Mouse (Mus musculus): ENCODE data around the gene Shroom1. TPM values are rescaled to one million over a fixed set of nuclear protein-coding genes. Genes with fewer than 3 reads are reported as not detected.

The Shroom1 gene
- polyA plus RNA-seq, 1 experiment from 2014 or later: 1.3 TPM

DNA sequence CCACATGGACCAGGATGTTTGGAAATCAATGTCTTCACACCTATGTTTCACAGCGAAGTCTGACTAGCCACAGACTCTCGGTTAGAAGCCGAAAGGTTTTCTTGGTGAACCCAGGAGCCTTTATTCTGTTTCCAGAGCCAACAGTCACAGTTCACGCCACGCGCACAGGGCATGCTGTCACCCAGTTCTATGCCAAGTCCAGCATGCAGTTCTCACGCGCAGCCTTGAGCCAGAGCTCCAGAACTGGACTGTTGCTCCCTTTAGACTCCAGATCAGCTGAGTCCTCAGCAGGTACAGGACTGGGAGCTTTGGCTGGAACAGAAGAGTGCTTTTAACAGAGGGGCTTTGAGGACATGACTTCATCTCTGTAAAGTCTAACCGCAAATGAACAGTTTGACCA lies 4.6 kb upstream of the Shroom1 start:
- no peak overlapping the region for H3K4me2 ChIP-seq (ENCODE audit: low read depth, low read length)
- no peaks in the 10 kb centered on the region for H3K9me3 ChIP-seq (replicated peaks; ENCODE audit: control insufficient read depth, low read length)
- H3K4me1 ChIP-seq (ENCODE audit: control insufficient read depth, insufficient read depth, low read length): peaks cover 10% of the 10 kb centered on the region
- no peak overlapping the region for H3K9ac ChIP-seq (ENCODE audit: low read length)
- no peak overlapping the region for H3K27ac ChIP-seq (ENCODE audit: low read length)
- H3K36me3 ChIP-seq (ENCODE audit: control insufficient read depth, insufficient read depth): no peaks in the 10 kb centered on the region
- no peak overlapping the region for H3K4me3 ChIP-seq (ENCODE audit: low read length)
- no peak for ATAC-seq (replicated peaks; ENCODE audit: extremely low read depth, insufficient read depth, low FRiP score)
- H3K27me3 ChIP-seq (ENCODE audit: control insufficient read depth, insufficient read depth, low read length): no peaks in the 10 kb centered on the region
- WGBS: 92% methylated on average over 9 of the region's 9 CpGs

DNA sequence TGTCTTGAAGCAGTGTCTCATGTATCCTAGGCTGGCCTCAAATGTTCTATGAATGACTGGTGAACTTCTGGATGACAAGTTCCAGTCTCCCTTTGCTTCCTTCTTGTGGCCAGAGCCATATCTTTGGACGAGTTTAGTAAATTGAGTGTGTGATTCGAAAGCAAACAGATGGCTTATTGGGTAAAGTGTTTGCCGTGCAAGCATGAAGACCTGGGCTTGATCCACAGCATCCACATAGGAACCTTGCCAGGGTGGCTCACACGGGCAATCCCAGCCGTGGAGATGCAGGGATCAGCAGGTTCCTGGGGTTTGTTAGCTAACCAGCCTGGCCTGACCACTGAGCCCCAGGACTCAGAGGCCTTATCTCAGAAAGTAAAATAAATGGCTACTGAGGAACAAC lies 4.0 kb upstream of the Shroom1 start:
- H3K27ac ChIP-seq (ENCODE audit: low read length): no peak overlapping the region
- peaks cover 10% of the 10 kb centered on the region for H3K4me1 ChIP-seq (ENCODE audit: control insufficient read depth, insufficient read depth, low read length)
- no peak overlapping the region for H3K4me3 ChIP-seq (ENCODE audit: low read length)
- no peak for ATAC-seq (replicated peaks; ENCODE audit: extremely low read depth, insufficient read depth, low FRiP score)
- no peaks in the 10 kb centered on the region for H3K36me3 ChIP-seq (ENCODE audit: control insufficient read depth, insufficient read depth)
- H3K27me3 ChIP-seq (ENCODE audit: control insufficient read depth, insufficient read depth, low read length): 0 out of 2 replicates have a peak, but pooled peaks cover 2% of the 10 kb centered on the region
- H3K4me2 ChIP-seq (ENCODE audit: low read depth, low read length): no peak overlapping the region
- H3K9me3 ChIP-seq (replicated peaks; ENCODE audit: control insufficient read depth, low read length): no peaks in the 10 kb centered on the region
- WGBS: 80% methylated on average over 5 of the region's 5 CpGs
- H3K9ac ChIP-seq (ENCODE audit: low read length): no peak overlapping the region

DNA sequence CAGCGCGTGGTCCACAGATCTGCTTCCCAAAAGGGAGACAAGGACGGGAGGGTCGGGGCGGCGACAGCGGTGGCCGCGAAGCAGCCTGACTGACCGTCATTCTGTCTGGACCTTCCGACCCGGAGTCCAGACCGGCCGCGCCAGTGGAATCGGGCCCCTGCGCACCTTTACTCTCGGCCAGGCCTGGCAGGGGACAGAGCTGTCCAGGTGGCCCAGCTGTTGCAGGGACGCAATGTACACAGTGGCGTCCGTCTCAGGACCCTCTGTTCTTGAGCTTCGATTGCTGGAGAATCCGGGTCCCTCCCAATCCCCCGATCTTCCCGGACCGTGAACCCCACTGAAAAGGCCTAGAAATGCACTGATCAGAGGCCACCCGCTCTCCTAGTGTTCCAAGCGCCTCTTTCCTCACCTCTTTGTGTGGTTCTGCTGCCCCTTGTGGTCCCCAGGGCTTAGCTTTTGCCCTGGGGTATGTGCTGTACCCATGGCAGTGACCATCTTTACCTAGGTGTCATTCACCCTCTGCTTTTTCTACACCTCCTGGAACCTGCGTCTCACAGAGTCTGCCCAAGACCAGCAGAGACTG lies 458 bp downstream of the Shroom1 start:
- ATAC-seq (replicated peaks; ENCODE audit: extremely low read depth, insufficient read depth, low FRiP score): 0 out of 2 replicates have a peak, but pooled peaks have one; percentile 4
- Histone ChIP-seq H3K27ac (ENCODE audit: low read length) (no peak overlapping the region), H3K4me2 (ENCODE audit: low read depth, low read length) (peak overlapping the region; percentile 69), H3K4me1 (ENCODE audit: control insufficient read depth, insufficient read depth, low read length) (no peaks in the 10 kb centered on the region), H3K9me3 (replicated peaks; ENCODE audit: control insufficient read depth, low read length) (no peaks in the 10 kb centered on the region), H3K4me3 (ENCODE audit: low read length) (peak overlapping the region; percentile 56), H3K9ac (ENCODE audit: low read length) (peak overlapping the region; percentile 78), H3K36me3 (ENCODE audit: control insufficient read depth, insufficient read depth) (no peaks in the 10 kb centered on the region), H3K27me3 (ENCODE audit: control insufficient read depth, insufficient read depth, low read length) (peaks cover 17% of the 10 kb centered on the region)
- 8% methylated on average over 29 of the region's 29 CpGs for WGBS

DNA sequence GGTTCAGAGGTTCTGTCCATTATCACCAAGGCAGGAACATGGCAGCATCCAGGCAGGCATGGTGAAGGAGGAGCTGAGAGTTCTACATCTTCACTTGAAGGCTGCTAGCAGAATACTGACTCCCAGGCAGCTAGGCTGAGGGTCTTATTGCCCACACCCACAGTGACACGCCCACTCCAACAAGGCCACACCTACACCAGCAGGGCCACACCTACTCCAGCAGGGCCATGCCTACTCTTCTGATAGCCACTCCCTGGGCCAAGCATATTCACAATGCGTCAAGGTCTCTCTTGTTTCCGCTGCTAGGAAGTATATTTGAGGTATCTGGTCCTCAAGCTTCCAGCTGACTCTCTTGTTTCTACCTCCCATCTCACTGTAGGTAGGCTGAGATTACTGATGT lies 2.0 kb downstream of the Shroom1 start:
- H3K36me3 ChIP-seq (ENCODE audit: control insufficient read depth, insufficient read depth): no peaks in the 10 kb centered on the region
- H3K27ac ChIP-seq (ENCODE audit: low read length): no peak overlapping the region
- peaks cover 8% of the 10 kb centered on the region for H3K4me1 ChIP-seq (ENCODE audit: control insufficient read depth, insufficient read depth, low read length)
- no peak overlapping the region for H3K4me3 ChIP-seq (ENCODE audit: low read length)
- ATAC-seq (replicated peaks; ENCODE audit: extremely low read depth, insufficient read depth, low FRiP score): no peak
- no peak overlapping the region for H3K9ac ChIP-seq (ENCODE audit: low read length)
- peaks cover 30% of the 10 kb centered on the region for H3K27me3 ChIP-seq (ENCODE audit: control insufficient read depth, insufficient read depth, low read length)
- WGBS: 69% methylated on average over 3 of the region's 3 CpGs
- no peak overlapping the region for H3K4me2 ChIP-seq (ENCODE audit: low read depth, low read length)
- H3K9me3 ChIP-seq (replicated peaks; ENCODE audit: control insufficient read depth, low read length): no peaks in the 10 kb centered on the region

DNA sequence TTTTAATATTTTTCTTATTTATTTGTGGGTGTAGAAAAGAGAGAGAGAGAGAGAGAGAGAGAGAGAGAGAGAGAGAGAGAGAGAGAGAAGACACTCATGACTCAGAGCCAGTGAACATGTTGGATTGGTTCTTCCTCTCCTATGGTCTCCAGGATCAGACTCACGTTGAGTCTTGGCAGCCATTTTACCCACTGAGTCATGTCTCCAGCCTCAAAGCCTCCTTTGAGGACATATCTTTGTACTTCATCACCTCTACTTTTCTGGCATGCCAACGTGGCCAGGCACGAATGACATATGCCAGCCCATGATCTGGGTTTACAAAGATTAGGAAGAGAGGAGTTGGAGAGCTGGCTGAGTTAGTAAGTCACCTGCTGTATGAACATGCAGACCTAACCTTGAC lies 3.2 kb downstream of the Shroom1 start:
- H3K9ac ChIP-seq (ENCODE audit: low read length): no peak overlapping the region

DNA sequence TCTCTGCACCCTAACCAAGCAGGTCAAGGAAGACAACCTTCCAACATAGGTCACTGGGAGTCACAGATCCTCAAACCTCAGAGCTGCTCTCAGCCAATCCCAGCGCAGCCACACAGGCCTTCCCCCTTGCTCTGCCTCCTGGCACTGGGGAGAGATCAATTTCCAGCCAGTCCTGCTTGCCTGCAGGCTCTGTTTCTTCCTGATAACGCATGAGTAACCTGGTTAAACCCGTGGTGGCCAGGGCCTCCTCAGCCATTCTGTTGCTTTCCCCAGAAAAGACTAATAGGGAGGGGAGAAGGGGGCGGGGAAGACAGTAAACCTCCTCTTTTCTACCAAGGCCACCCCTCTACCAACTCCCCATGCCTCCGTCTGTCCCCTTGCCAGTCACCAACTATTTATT lies 4.7 kb downstream of the Shroom1 start:
- no peak overlapping the region for H3K9ac ChIP-seq (ENCODE audit: low read length)
- no peak overlapping the region for H3K4me3 ChIP-seq (ENCODE audit: low read length)
- no peak for ATAC-seq (replicated peaks; ENCODE audit: extremely low read depth, insufficient read depth, low FRiP score)
- no peak overlapping the region for H3K27ac ChIP-seq (ENCODE audit: low read length)
- WGBS: 49% methylated on average over 5 of the region's 5 CpGs
- H3K36me3 ChIP-seq (ENCODE audit: control insufficient read depth, insufficient read depth): no peaks in the 10 kb centered on the region
- peaks cover 54% of the 10 kb centered on the region for H3K27me3 ChIP-seq (ENCODE audit: control insufficient read depth, insufficient read depth, low read length)
- H3K9me3 ChIP-seq (replicated peaks; ENCODE audit: control insufficient read depth, low read length): peaks cover 3% of the 10 kb centered on the region; the same call in 1 of the 2 replicates
- no peak overlapping the region for H3K4me2 ChIP-seq (ENCODE audit: low read depth, low read length)
- H3K4me1 ChIP-seq (ENCODE audit: control insufficient read depth, insufficient read depth, low read length): peaks cover 12% of the 10 kb centered on the region

More for the DNA sequence above, 3.2 kb downstream of the Shroom1 start:
- Histone ChIP-seq H3K9me3 (replicated peaks; ENCODE audit: control insufficient read depth, low read length) (peaks cover 3% of the 10 kb centered on the region; the same call in 1 of the 2 replicates), H3K4me1 (ENCODE audit: control insufficient read depth, insufficient read depth, low read length) (peaks cover 8% of the 10 kb centered on the region), H3K27ac (ENCODE audit: low read length) (no peak overlapping the region), H3K36me3 (ENCODE audit: control insufficient read depth, insufficient read depth) (no peaks in the 10 kb centered on the region), H3K27me3 (ENCODE audit: control insufficient read depth, insufficient read depth, low read length) (peaks cover 42% of the 10 kb centered on the region), H3K4me2 (ENCODE audit: low read depth, low read length) (no peak overlapping the region), H3K4me3 (ENCODE audit: low read length) (no peak overlapping the region)
- 58% methylated on average over 3 of the region's 3 CpGs for WGBS
- no peak for ATAC-seq (replicated peaks; ENCODE audit: extremely low read depth, insufficient read depth, low FRiP score)

DNA sequence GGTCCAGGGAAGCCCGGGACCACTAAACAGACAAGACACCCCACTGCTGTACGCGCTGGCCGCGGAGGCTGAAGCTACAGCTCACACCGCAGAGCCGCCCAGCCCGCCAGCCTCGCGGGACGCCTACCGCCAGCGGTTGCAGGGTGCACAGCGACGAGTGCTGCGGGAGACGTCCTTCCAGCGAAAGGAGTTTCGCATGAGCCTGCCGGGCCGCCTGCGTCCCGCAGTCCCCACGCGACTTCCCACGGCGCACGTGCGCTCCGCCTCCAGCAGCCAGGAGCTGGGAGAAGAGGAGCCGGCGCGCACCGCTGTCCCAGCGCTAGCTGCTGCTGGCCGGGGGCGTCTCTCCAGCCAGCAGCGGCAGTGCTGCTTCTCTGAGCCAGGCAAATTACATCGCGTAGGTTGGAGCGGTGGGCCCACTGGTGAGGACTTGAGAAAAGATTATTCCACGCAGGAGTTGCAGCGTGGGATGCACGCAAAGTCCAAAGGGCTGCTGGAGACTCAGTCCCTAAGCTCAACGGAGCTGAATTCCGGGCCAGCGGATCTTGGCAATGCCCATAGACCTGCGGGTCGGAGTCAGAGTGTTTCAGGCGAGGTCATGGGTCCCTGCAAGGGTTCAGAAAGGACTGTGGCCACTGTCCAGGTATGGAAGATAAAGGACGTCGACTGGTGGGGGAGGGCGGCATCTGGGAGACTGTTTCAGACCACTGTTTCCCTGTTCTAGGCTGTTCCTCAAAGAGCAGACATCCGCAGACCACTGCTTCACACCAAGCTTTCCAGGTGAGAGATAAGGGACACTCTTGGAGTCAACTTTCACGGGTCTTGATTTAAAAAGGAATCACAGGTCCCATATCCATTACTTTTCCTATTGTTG lies 6.8 kb downstream of the Shroom1 start:
- H3K4me1 ChIP-seq (ENCODE audit: control insufficient read depth, insufficient read depth, low read length): peaks cover 12% of the 10 kb centered on the region
- peaks cover 3% of the 10 kb centered on the region; the same call in 1 of the 2 replicates for H3K9me3 ChIP-seq (replicated peaks; ENCODE audit: control insufficient read depth, low read length)
- peak overlapping the region; percentile 59 for H3K4me3 ChIP-seq (ENCODE audit: low read length)
- peak; percentile 28; the same call in 1 of the 2 replicates for ATAC-seq (replicated peaks; ENCODE audit: extremely low read depth, insufficient read depth, low FRiP score)
- H3K27me3 ChIP-seq (ENCODE audit: control insufficient read depth, insufficient read depth, low read length): peaks cover 49% of the 10 kb centered on the region
- no peak overlapping the region for H3K27ac ChIP-seq (ENCODE audit: low read length)
- peak overlapping the region; percentile 90 for H3K4me2 ChIP-seq (ENCODE audit: low read depth, low read length)
- H3K9ac ChIP-seq (ENCODE audit: low read length): peak overlapping the region; percentile 66
- 6% methylated on average over 55 of the region's 55 CpGs for WGBS
- no peaks in the 10 kb centered on the region for H3K36me3 ChIP-seq (ENCODE audit: control insufficient read depth, insufficient read depth)

DNA sequence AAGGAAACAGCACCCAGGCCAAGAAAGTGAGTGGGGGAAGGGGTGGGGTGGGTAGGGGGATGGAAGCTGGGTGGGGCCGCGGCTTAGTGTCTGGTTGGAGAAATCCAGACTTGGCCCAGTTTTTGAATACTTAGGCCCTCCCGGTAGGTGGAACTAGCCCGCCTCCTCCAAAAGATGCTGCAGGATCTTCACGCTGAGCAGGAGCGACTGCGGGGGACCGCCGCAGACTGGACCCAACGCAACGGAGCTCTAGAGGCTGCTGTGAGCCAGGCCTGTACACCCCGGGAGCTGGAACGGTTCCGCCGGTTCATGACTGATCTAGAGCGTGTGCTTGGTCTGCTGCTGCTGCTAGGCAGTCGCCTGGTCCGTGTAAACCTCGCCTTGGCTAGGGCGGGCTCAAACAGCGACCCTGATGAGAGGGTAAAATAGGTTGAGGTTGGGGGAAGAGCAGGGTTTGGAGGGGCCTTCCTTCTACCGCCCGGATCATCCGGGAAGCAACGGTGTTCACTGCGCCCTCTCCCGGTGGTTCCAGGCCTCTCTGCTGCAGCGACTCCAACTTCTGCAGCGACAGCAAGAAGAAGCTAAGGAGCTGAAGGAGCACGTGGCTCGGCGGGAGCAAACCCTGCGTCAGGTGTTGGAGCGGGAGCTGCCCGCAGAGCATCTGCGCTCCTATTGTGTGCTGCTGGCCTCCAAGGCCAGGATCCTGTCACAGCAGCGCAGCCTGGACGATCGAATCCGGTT lies 9.4 kb downstream of the Shroom1 start:
- Histone ChIP-seq H3K4me3 (ENCODE audit: low read length) (peak overlapping the region; percentile 47), H3K4me2 (ENCODE audit: low read depth, low read length) (peak overlapping the region; percentile 74), H3K36me3 (ENCODE audit: control insufficient read depth, insufficient read depth) (no peaks in the 10 kb centered on the region), H3K27ac (ENCODE audit: low read length) (no peak overlapping the region), H3K9ac (ENCODE audit: low read length) (peak overlapping the region; percentile 73), H3K27me3 (ENCODE audit: control insufficient read depth, insufficient read depth, low read length) (peaks cover 69% of the 10 kb centered on the region), H3K9me3 (replicated peaks; ENCODE audit: control insufficient read depth, low read length) (peaks cover 3% of the 10 kb centered on the region; the same call in 1 of the 2 replicates), H3K4me1 (ENCODE audit: control insufficient read depth, insufficient read depth, low read length) (peaks cover 23% of the 10 kb centered on the region)
- WGBS: 9% methylated on average over 40 of the region's 40 CpGs
- ATAC-seq (replicated peaks; ENCODE audit: extremely low read depth, insufficient read depth, low FRiP score): no peak

All from heart, embryonic 16.5 days (tissue).